Mouse (Mus musculus) layer of hippocampus, postnatal 14 days (tissue): Measurements from ENCODE around the gene Gm45234. TPM values are rescaled to one million over a fixed set of nuclear protein-coding genes. Genes with fewer than 3 reads are reported as not detected.

Source experiments
- DNase-seq, 2 experiments: peaks; one replicate each; pipeline ENCODE4 v3.0.0; 2021 to 2022; ENCODE audit warnings: low spot score in 2 of 2, mixed read lengths in 1 of 2
- total RNA-seq, 2 experiments: library from RNA; stranded (reverse); gene quantifications; 2 replicates each; pipeline ENCODE4 v1.2.3; 2021

The Gm45234 gene
- total RNA-seq, 2 experiments from 2014 or later = 1.3 TPM; not detected in 1

DNA sequence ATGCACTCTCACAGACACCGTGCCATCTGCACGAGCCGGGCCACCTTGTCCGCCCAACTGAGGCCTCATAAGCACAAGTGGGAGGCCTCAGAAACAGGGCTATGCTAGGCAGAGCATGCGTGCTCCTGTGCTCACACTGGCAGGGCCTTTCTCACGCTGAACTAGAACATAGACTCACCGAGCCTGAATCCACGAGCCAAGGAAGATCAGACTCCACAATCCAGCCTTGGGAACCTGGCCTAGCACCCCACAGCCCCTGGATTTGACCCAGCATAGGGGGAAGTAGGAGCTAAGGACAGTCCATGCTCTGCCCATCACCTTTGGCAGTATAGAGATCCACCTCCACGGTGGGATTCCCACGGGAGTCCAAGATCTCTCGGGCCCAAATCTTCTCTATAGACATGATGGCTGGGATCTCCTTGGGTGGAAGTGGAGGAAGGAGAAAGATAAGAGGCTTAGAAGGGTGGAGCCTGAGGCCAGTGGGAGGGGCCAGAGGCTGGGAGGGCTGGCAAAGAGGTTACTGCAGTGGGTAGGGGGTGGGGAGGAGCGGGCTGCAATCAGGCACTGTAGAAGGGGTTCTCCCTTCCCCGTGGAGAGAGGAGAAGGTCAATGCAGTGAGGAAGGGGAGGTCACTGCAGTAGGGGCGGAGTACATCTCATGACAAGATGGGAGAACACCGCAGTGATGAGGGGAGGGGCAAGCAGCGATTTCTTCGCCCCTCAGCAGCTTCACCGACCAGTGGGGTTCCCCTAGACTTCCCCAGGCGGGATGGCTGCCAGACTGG, 12.3 kb upstream of the Gm45234 start:
- DNase-seq = peak; percentile 44 to 45

DNA sequence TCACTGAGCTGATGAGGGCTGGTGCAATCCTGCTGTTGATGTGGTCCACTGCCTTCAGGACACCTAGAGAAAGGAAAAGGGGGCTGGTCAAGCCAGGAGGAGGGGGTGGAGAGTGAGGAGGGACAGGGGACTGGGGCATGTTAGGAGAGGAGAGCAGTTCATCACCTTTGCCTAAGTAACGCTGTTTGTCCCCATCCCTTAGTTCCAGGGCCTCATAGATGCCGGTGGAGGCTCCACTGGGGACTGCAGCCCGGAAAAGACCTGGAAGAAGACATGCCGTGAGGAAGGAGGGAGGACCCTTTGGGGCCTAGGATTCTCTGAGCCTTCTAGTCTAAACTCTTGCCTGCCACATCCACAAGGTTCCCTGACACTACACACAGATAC, 11.7 kb upstream of the Gm45234 start:
- DNase-seq = no peak

DNA sequence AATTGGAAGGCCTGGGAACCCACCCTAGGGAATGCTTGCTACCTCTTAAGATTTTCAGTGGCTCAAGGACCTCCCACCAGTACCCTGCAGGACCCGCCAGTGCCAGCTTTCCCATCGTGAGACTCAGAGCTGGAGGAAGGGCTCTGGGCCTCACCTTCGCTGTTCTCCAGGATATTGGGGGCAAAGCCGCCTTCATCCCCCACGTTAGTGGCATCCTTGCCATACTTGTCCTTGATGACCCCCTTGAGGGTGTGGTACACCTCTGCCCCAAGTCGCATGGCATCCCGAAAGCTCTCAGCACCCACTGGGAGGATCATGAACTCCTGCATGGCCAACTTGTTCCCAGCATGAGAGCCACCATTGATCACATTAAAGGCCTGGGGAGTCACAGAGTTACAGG, 10.1 kb upstream of the Gm45234 start:
- peak in 1 of 2 experiments; percentile 0 for DNase-seq

DNA sequence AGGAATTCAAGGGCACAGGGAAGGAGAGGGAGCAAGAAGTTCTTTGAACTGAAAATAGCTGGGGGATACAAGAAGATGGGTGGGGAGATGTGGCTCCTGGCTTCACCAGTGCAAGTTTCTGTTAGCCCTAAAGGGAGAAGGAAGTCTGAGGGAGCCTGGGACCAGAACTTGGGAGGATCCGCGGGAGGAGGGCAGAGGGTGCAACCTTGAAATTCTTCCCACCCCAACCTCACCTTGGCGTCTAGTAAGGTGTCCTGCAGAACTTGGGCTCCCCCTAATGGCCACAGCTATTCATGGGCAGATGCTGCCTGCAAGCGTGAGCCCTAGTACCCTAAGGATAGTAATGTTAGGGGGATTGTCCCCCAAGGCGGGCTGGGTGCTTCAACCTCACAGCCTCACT, 3.4 kb upstream of the Gm45234 start:
- DNase-seq = peak in 1 of 2 experiments; percentile 82

DNA sequence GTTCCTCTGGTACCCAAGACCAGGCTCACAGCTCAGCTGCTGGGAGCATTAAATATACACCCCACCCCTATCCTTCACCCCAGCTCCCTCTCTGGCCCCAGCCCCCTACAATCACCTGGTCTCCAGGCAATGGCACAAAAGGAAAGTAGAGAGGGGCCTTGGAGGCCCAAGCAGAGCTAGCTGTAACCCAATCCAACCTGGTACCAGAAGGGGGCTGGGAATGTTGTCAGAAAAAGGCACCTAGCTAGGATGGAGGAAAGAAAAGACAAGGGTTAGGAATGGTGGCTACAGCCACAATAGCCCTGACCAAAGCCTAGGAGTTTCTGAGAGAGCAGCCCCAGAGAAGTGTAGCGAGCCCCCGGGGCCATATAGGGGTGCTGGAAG, 3.0 kb upstream of the Gm45234 start:
- no peak for DNase-seq

DNA sequence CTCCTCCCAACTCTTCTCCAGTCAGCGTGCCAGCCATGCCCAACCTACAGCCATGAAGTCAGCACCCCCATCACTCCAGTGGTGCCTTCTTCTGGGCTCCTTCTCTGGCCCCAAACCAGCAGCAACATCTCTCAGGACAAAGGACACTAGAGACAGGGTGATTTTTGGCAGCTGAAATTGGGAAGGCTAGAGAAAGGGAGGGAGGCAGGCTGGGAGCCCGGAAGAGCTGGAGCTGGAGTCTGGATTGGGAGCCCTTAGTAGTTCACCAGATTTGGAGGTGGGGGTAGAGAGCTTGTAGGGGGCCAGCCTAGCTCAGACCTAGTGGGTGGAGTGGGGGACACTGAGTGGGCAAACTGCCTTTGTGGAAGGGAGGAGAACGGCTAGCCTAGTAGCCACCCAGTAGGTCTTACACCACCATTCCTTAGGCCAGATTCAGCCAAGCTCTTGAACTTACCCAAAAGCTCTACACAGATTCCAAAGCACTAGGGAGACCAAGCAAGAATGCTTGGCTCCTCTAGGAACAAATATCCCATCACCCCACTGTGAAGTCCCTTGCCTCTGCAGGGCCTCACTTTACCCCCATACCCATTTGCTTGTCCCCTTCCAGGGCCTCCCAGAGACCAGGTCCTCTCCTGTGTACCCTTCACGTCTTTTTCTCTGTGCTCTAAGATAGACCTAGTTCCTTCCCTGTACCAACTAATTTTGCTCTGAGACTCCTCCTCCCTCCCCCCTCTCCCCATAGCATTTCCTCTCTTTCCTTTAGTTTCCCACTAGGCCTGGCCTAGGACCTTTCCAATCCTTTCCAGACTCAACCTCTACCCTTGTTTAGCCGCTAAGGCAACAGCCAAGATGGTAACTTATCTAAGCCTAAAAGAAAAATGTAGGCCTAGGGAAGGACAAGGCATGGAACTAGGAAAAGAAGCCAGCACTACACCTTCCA, 2.4 kb upstream of the Gm45234 start:
- peak in 1 of 2 experiments; percentile 77 for DNase-seq

DNA sequence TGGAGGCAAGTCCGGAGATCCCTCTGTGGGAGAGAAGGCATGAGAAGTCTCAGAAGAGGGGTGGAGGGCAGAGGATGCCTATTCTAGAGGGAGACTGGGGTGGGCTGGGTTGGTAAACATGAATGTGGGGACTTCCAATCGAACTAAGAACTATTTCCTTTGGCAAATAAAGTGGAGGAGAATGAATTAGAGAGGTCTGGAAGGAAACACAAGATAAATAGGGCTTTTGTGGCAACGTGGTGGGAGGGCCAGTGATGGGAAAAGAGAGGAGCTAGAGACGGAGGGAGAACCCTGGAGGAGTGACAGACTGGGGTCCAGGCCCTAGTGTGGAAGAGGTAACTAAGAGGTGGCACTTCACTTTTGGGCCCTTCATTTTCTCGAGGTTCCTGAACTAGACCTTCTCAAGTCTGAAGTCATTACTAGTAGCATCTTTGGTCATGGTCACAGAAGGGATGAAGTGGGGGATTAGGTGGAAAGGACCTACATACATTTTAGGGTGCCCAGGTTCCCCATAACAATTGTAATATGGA, 1.6 kb upstream of the Gm45234 start:
- no peak for DNase-seq

DNA sequence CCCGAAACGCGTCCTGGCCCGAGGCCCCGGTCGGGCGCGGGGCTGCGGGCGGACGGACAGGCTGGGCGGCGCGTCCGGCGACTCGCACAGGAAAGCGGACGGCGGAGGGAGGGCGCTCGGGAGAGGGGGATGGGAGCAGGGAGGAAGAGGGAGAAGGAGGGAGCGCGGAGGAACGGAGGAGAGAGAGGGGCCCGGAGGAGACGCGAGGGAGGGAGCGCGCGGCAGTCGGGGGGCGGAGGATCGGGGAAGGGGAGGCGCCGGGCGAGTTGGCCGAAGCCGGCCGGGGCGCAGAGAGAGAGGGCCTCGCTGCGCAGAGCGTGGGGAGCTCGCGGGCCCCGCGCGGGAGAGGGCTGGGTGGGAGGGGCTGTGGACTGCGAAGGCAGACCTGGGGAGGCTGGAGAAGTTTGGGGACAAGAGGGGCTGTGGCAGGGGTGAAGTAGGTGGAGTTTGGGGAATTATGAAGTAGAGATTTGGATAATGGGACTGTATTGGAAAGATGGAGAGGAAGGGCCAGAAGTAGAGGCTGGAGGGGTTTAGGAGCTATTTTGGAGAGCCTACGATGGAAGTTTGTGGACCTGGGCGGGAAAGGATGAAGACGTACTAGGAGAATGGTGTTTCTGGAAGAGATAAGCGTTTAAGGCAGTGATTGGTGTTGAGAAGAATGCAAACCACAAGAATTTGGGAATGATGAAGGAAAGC, 980 bp upstream of the Gm45234 start:
- DNase-seq = peak in 1 of 2 experiments; percentile 86

DNA sequence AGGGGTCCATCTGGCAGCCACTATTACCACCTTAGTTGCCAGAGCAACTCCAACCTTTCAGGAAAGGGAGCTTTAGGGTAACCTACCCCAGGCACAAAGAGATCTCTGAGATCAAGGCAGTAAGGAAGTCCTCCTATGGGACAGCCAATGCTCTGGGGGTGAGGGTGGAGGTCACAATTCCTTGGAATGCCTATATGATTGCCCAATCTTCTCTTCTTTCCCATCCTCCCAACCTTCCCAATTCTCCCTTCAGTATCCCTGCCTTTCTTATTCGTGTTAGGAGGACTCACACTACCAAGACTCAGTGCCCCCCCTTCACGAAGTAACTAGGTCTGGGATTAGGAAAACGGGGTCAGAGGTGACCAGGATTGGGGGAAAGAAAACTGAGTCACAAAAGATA, 515 bp downstream of the Gm45234 start:
- DNase-seq = no peak

DNA sequence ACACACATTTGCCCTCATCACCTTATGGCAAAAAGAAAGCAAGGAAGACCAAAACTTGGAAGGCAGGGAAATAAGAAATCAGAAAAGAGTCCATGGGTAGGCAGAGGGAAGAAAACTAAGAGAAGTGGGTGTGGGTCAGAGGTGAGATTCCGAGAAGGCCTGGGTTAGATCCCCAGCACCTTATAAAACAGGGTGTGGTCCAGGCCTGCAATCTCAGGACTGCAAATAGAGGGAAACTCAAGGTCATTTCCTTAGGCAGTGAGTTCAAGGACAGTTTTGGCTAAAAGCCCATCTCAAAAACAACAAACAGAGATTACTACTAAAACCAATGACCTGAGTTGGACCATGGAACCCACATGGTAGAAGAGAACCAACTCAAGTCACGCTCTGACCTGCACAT, 2.0 kb downstream of the Gm45234 start:
- DNase-seq = no peak

DNA sequence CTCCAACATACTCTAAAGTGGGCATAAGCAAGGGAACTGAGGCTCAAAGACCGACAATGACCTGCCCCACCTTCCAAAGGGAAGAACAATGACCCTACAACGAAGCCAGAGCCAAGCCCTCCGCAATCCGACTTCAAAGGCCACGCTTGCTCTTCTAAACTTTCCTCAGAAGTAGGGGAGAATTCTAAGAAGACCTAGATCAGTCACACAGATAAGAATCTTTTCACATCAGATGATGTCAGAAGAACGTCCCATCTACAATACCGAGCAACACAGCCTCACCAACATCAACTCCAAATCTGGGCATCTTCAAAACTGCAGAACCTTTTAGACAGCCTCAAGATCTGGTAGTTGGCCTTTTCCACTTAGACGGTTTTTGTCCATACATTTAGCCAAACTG, 5.4 kb downstream of the Gm45234 start:
- no peak for DNase-seq

DNA sequence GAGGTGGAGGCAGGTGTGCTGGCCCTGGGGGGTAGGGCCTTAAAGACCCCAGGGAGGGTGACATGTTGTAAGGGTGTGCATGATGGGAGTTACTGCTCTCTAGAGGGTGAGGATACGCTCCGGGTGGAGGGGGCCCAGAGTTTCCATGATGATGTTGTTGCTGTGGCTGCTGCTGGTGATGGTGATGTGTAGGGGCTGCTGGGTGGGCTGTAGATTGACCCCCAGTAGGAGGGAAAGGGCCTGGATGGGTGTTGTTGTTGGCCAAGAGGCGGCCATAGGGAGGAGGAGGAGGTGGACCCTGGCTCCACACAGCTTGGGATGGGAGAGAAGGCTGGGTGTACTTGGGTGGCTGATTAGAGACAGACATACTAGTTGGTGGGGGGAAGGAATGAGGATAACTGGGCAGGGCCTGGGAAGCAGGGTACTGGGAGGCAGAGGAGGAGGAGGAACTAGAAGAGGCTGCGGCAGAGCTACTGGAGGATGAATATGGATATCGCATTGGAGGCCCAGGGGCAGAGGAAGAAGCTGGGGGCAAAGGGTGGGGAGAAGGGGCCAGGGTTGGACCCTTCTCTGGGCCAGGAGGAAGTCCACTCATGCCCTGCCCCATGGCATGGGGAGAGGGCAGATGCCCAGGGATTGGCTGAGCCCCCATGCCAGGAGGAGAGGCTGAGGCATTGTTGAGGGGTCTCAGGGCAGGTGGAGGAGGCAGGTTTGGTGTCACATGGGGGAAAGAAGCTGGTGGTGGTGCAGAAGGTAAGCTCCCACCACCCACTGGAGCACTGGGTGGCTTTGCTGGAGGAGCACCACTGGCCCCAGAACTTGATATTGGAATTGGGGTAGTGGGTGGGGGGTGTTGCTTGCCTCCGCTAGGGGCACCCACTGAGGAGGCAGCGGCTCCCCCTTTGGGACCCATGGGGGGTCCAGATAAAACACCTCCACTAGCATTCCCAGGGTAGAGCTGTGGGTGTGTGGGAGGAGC, 8.9 kb downstream of the Gm45234 start:
- DNase-seq = no peak

DNA sequence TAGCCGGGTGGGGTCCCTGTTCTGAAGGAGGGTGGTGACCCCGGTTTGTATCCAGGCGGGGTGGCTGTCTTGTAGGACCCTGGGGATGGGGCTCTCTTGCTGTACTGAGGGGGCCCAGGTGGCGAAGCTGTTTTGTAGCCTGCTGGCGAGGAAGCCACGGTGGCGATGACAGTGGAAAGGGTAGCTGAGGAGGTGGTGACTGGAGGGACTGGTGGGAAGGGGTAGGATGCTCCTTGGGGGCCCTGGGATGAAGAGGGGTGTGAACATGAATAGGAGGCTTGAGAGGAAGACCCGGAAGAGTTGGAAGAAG, 9.6 kb downstream of the Gm45234 start:
- DNase-seq = no peak

DNA sequence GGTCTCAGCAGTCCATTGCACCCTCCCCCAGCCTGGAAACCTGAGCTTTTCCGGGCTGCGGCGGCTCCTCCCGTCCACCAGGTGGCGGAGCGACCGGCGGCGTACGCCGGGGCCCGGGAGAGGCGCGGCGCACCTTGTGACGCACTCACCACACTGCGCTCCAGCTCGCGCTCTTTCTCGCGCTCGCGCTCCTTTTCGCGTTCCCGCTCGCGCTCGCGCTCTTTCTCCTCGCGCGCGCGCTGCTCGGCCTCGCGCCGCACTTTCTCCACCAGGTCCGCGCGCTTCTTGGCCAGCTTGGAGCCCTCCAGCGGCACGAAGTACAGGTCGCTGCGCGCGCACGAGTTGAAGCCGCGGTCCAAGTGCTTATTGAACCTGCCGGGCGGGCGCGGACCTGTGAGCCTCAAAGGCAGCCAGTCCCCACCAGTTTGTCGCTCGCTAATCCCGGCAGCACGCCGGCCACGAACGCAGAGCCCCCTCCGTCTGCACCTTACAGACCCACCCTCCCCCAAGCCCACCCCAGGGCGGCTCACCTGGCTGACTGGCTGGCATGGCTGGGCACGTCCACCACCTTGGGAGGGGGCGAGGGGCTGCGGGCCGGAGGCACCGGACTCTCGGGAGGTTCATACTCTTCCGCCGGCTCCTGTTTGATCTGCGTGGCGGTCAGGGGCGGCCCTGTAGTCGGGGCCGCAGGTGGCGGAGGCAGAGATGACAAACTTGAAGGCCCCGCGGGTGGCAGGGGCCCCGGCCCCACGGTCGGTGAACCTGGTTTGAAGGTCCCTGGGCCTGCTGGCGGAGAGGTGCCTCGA, 10.1 kb downstream of the Gm45234 start:
- DNase-seq = peak; percentile 94

DNA sequence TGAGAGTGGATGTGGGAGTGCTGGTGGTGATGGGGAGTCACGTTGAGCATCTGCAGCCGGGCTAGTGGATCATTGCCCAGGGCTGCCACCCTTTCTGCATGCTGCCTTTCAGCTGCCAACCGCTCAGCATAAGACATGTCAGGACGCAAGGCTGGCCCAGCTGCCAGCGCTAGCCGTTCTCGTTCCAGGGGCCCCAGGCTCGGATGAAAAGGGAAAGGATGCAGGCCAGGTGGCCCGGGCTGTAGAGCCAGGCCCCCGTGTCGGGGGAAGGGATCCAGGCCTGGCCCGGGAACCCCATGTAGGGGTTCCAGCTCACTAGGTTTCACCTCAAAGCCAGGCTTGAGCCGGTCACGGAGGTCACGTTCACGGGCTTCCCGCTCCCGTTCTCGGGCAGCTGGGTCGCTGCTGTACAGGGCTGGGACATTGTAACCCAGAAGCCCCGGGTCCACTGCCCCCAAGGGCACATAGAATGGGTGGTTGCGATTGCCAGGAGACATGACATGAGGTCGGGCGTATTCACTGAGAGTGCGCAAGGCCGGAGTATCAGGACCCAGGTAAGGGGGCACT, 11.0 kb downstream of the Gm45234 start:
- peak in 1 of 2 experiments; percentile 40 for DNase-seq

DNA sequence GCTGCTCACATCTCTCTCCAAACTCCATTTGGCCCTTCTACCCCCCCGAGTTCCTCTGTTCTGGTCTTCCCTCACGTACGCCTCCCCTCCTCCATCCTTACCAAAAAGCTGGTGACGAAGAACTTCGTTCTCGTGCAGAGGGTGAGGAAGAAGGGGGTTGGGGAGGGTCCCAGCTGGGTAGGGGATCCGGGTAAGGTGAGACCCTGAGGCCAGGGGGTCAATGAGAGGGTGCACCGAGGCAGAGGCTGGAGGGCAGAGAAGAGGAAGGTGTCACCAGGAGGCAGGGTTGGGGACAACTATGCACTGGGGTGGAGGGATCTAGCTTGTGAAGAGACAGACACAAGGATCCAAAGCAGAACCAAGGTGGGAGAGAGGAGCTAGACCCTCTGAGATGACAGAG, 12.2 kb downstream of the Gm45234 start:
- no peak for DNase-seq

DNA sequence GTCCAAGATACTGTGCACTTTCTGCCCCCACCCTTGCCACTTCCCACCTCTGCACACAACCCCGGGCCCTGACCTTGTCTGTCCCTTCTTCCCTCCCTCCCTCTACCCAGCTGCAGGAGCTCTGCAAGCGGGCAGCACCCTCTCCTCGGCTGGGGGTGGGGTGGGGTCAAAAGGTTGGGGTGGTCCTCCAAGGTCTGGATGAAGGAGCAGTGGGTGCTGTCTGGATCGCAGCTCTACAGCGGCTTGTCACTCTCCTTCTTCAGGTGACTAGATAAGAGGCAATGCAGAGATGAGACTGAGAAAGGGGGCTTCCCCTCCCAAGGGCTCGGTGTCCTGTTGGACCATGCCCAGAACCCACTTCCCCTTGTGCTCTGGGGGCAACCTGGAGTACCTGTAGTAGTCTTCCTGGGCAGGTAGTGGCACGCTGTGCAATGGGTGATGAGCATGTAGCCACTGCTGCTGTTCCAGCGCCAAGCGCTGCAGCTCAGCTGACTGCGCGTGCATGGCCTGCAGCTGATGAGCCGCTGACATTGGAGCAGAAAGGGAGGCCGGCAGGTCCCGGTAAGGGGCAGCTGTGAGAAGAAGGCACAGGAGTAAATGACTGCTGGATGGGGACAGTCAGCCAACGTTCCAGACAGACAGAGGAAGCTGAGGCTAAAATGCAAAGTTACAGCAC, 12.8 kb downstream of the Gm45234 start:
- no peak for DNase-seq

DNA sequence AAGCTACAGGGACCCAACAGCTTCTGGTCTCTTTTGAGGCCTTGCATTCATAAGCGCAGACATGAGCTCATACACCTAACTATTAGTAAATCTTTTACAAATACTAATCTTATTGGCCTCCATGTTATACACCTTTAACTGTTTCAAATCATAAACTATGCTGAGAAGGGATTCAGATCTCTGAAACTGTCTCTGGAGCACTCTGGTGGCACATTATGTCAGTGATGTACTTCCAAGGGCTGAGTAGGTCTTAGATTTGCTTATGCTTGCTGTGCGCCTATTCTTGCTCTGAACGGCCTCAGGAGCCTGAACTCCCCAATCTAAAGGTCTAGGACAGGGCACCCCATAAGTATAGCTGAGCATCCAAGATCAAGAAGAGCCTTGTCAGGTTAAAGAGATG, 14.0 kb downstream of the Gm45234 start:
- no peak for DNase-seq
